Mouse (Mus musculus): ENCODE data around the gene 1700001J03Rik.

- TF ChIP-seq POLR2A (IDR thresholded peaks at IDR 0.05; ENCODE audit: borderline replicate concordance, extremely low read depth, low read depth, low read length) = no peak
- no peak for TF ChIP-seq CTCF (IDR thresholded peaks at IDR 0.05; ENCODE audit: insufficient read depth, low read length)
These were observed 45.0 kb upstream of the 1700001J03Rik start for GRCm38 (mm10) chr5:146229869-146230650.
